Mouse (Mus musculus) macrophage (primary cell): ENCODE measurements around the gene Btbd2. TPM values are rescaled to one million over a fixed set of nuclear protein-coding genes. Genes with fewer than 3 reads are reported as not detected.

Source experiments
- H3K27ac ChIP-seq: fragments of 350-480 bp; formaldehyde crosslinking; 2 replicates; pipeline ENCODE4 v1.9.0; 2021
- H3K36me3 ChIP-seq: fragments of 350-480 bp; formaldehyde crosslinking; 2 replicates; pipeline ENCODE4 v1.9.0; 2021; ENCODE audit errors: inconsistent target
- H3K4me3 ChIP-seq: fragments of 350-480 bp; formaldehyde crosslinking; 2 replicates; pipeline ENCODE4 v1.9.0; 2021; ENCODE audit errors: inconsistent target
- H3K79me2 ChIP-seq: fragments of 350-480 bp; formaldehyde crosslinking; 2 replicates; pipeline ENCODE4 v1.9.0; 2021; ENCODE audit errors: inconsistent target
- WGBS: methylation state at CpG from one replicate; pipeline ENCODE4 v1.1.7; 2026; ENCODE audit warnings: inconsistent platforms; ENCODE audit not compliant: missing documents; 5-methylcytosine and 5-hydroxymethylcytosine counted together
- polyA plus RNA-seq: library from polyadenylated mRNA; stranded (reverse); fragments of 250-400 nt; gene quantifications from 3 replicates; pipeline ENCODE4 v1.2.4, GENCODE M21; 2018; ENCODE audit warnings: inconsistent platforms

The Btbd2 gene
- polyA plus RNA-seq, 1 experiment from 2014 or later = 16.9 TPM

DNA sequence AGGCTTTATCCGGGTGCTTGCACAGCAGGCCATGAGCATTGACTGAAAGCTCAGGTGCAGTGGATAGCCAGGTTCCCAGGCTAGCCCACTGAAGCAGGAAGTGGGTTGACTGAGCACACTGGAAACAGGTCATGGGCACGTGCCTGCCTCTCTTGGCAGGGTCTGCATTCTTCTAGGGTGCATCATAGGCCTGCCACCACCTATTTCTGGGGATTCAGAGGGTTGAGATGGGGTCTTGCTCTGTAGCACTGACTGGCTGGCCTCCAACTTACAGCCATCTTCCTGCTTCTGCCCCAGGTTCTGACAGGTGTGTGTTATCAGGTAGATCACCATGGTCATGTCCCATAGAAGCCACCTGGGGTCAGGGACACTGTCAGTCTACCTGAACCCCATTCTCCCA, 51.9 kb downstream of the Btbd2 start:
- H3K79me2 ChIP-seq = peaks cover 64% of the 10 kb centered on the region

GRCm38 (mm10) chr10:80604001-80604509, 52.8 kb downstream of the Btbd2 start:
- Histone ChIP-seq H3K27ac (peak overlapping the region; percentile 85), H3K36me3 (peaks cover 11% of the 10 kb centered on the region), H3K4me3 (peak overlapping the region; percentile 78), H3K79me2 (peaks cover 59% of the 10 kb centered on the region)
- WGBS = 92% methylated on average over 7 of the region's 7 CpGs

More for the DNA sequence above, 51.9 kb downstream of the Btbd2 start:
- 83% methylated on average over 2 of the region's 2 CpGs for WGBS
- H3K4me3 ChIP-seq = no peak overlapping the region
- peaks cover 11% of the 10 kb centered on the region for H3K36me3 ChIP-seq
- H3K27ac ChIP-seq = no peak overlapping the region

GRCm38 (mm10) chr10:80603364-80603763, 53.5 kb downstream of the Btbd2 start:
- H3K79me2 ChIP-seq = peaks cover 52% of the 10 kb centered on the region
- H3K4me3 ChIP-seq = peak overlapping the region; percentile 78
- WGBS = 26% methylated on average over 7 of the region's 7 CpGs
- H3K27ac ChIP-seq = peak overlapping the region; percentile 85
- H3K36me3 ChIP-seq = peaks cover 11% of the 10 kb centered on the region

- Histone ChIP-seq H3K79me2 (peaks cover 47% of the 10 kb centered on the region), H3K36me3 (peaks cover 8% of the 10 kb centered on the region), H3K27ac (peak within 1 kb of the TSS; percentile 85), H3K4me3 (peak within 1 kb of the TSS; percentile 78)
- under 1% methylated on average over 54 of the region's 54 CpGs for WGBS
Measured at GRCm38 (mm10) chr10:80602698-80603325, 54.1 kb downstream of the Btbd2 start, which contains the start of the genes Scamp4 and Adat3. TSS of gene Scamp4 (plus strand) at chr10:80602872. TSS of gene Adat3 (plus strand) at chr10:80602880.

DNA sequence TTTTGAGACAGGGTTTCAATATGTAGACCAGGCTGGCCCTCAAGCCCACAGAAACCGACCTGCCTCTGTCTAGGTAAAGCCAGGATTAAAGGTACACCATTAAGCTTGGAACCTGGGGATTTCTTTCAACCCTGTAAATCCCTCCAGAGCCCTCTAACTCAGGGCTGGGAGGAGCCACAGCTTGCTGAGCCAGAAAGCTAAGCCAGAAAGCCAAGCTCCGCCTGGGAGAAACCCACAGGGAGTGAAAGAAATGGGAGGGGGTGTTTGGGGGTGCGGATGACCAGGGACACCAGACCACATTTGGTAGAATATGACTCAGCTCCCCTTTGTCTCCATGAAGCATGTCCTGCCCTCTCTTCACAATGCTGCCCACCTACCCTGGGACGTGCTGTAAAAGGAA, 60.6 kb downstream of the Btbd2 start:
- WGBS = 76% methylated on average over 4 of the region's 4 CpGs
- no peaks in the 10 kb centered on the region for H3K79me2 ChIP-seq
- no peak overlapping the region for H3K27ac ChIP-seq
- H3K36me3 ChIP-seq = no peaks in the 10 kb centered on the region
- H3K4me3 ChIP-seq = no peak overlapping the region

Other genes with a start within 250 kb of the Btbd2 start
- 9.2 to 21.5 TPM (median 17.0 TPM) in 3 replicates for gene Tcf3, start 223.4 kb downstream of the Btbd2 start, polyA plus RNA-seq
- gene Onecut3, start 162.2 kb downstream of the Btbd2 start, polyA plus RNA-seq = not detected in 3 replicates
- gene Atp8b3, start 117.9 kb downstream of the Btbd2 start, polyA plus RNA-seq = 0.05 TPM in 1 of 3 replicates, not detected in the others
- gene Rexo1, start 95.5 kb downstream of the Btbd2 start, polyA plus RNA-seq = 14.2 to 19.1 TPM (median 18.5 TPM) in 3 replicates
- 3.4 to 12.6 TPM (median 6.0 TPM) in 3 replicates for gene Klf16, start 79.8 kb downstream of the Btbd2 start, polyA plus RNA-seq
- 11.7 to 58.2 TPM (median 51.7 TPM) in 3 replicates for gene Abhd17a, start 66.7 kb downstream of the Btbd2 start, polyA plus RNA-seq
- 34.4 to 66.1 TPM (median 53.0 TPM) in 3 replicates for gene Scamp4, start 54.2 kb downstream of the Btbd2 start, polyA plus RNA-seq
- gene Adat3, start 54.2 kb downstream of the Btbd2 start, polyA plus RNA-seq = 0.60 to 3.8 TPM (median 2.4 TPM) in 3 replicates
- gene Gm49322, start 51.0 kb downstream of the Btbd2 start, polyA plus RNA-seq = 0.44 to 1.1 TPM in 2 of 3 replicates, not detected in the other
- 66.6 to 78.0 TPM (median 74.8 TPM) in 3 replicates for gene Csnk1g2, start 34.2 kb downstream of the Btbd2 start, polyA plus RNA-seq
- gene Mknk2, start 21.0 kb upstream of the Btbd2 start, polyA plus RNA-seq = 75.7 to 134 TPM (median 82.8 TPM) in 3 replicates
- 34.5 to 48.6 TPM (median 44.2 TPM) in 3 replicates for gene Mob3a, start 44.9 kb upstream of the Btbd2 start, polyA plus RNA-seq
- gene Izumo4, start 45.1 kb upstream of the Btbd2 start, polyA plus RNA-seq = 1.9 to 5.5 TPM (median 2.3 TPM) in 3 replicates
- 92.5 to 126 TPM (median 111 TPM) in 3 replicates for gene Ap3d1, start 85.2 kb upstream of the Btbd2 start, polyA plus RNA-seq
- 14.1 to 16.7 TPM (median 15.1 TPM) in 3 replicates for gene Dot1l, start 98.1 kb upstream of the Btbd2 start, polyA plus RNA-seq
- gene Sf3a2, start 141.1 kb upstream of the Btbd2 start, polyA plus RNA-seq = 30.3 to 61.7 TPM (median 44.0 TPM) in 3 replicates
- 24.5 to 68.8 TPM (median 64.2 TPM) in 3 replicates for gene Plekhj1, start 141.6 kb upstream of the Btbd2 start, polyA plus RNA-seq
- gene Amh, start 148.2 kb upstream of the Btbd2 start, polyA plus RNA-seq = 0.15 TPM in 1 of 3 replicates, not detected in the others
- gene Jsrp1, start 156.4 kb upstream of the Btbd2 start, polyA plus RNA-seq = not detected in 3 replicates
- gene Oaz1, start 169.6 kb upstream of the Btbd2 start, polyA plus RNA-seq = 170 to 604 TPM (median 522 TPM) in 3 replicates
- not detected in 3 replicates for gene Lingo3, start 187.0 kb upstream of the Btbd2 start, polyA plus RNA-seq
- 32.4 to 122 TPM (median 57.0 TPM) in 3 replicates for gene Lsm7, start 198.1 kb upstream of the Btbd2 start, polyA plus RNA-seq
- 8.7 to 16.8 TPM (median 15.4 TPM) in 3 replicates for gene Sppl2b, start 198.2 kb upstream of the Btbd2 start, polyA plus RNA-seq
- gene Tmprss9, start 214.8 kb upstream of the Btbd2 start, polyA plus RNA-seq = not detected in 3 replicates
- 25.5 to 160 TPM (median 109 TPM) in 3 replicates for gene Timm13, start 243.9 kb upstream of the Btbd2 start, polyA plus RNA-seq